In the genomic region with DNA sequence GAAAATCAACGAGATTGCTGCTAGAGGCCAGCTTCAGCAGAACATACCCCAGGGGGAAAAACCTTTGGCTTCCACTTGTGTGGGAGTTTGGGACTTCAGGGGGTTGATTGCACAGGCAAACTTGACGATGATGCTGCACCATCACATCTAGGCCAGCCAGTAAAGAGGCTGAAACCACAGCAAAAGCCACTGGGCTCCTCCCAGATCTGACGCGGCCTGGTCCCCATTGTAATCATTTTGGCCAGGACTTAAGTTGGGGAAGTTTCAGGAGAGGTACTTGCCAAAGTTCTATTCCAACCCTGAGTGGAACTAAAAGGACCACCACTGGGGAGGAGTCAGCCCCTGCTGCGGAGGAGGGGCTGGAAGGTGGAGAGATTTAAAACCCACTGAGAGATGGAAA, we compare ENCODE assay signal across 15 mouse cellular contexts. TPM values are rescaled to one million over a fixed set of nuclear protein-coding genes. Genes with fewer than 3 reads are reported as not detected.
DNase-seq lines count a peak whose midpoint lies in the region; ATAC-seq and TF ChIP-seq lines count a peak whose summit lies in the region.
"Had no signal": no experiment of that assay in that cellular context is flagged by ENCODE, and none has a peak within 500 bp of the region (broad histone marks: within the 10 kb centered on the region; RNA-seq: fewer than 3 reads in every experiment).

No protein-coding gene starts in this region.

- in situ Hi-C loops in Patski (cut with MboI; ENCODE audit: low pct_unique_long_range_greater_than_20kb) = no loop called here

- H3K27me3 ChIP-seq in forebrain, embryonic 10.5 days (ENCODE audit: poor library complexity, severe bottlenecking) = peaks cover 74% of the 10 kb centered on the region
- peaks cover 13% of the 10 kb centered on the region for H3K27me3 ChIP-seq in forebrain, embryonic 11.5 days (ENCODE audit: control insufficient read depth, insufficient read depth, low read length)
- no peaks in the 10 kb centered on the region for H3K27me3 ChIP-seq in Patski
- peaks cover 42% of the 10 kb centered on the region for H3K27me3 ChIP-seq in forebrain, embryonic 12.5 days
- H3K27me3 ChIP-seq in liver, embryonic 16.5 days (ENCODE audit: control insufficient read depth, insufficient read depth, low read depth, low read length) = no peaks in the 10 kb centered on the region

- ATAC-seq in forebrain, embryonic 11.5 days (replicated peaks; ENCODE audit: low FRiP score) = no peak
- ATAC-seq in Patski = peak; percentile 14
- no peak for ATAC-seq in forebrain, embryonic 12.5 days (ENCODE audit: low FRiP score)
- no peak for ATAC-seq in liver, embryonic 16.5 days (ENCODE audit: low read depth)
- ATAC-seq: CD4-positive, CD25-positive, alpha-beta regulatory T cell, adult 4 months; intestine, embryonic 15.5 days had no signal

- no peak for TF ChIP-seq CTCF in Patski (IDR thresholded peaks at IDR 0.05)

- no peak overlapping the region; the same call in 1 of the 2 replicates for H3K4me2 ChIP-seq in forebrain, embryonic 11.5 days (ENCODE audit: low read depth, low read length, severe bottlenecking)
- no peak overlapping the region for H3K4me2 ChIP-seq in forebrain, embryonic 12.5 days
- peak overlapping the region; percentile 98 for H3K4me2 ChIP-seq in liver, embryonic 16.5 days (ENCODE audit: low read depth, low read length)

- WGBS in forebrain, embryonic 10.5 days = 12% methylated on average over 5 of the region's 5 CpGs
- 11% methylated on average over 5 of the region's 5 CpGs for WGBS in forebrain, embryonic 11.5 days
- WGBS in forebrain, embryonic 12.5 days = 19% methylated on average over 5 of the region's 5 CpGs
- WGBS in liver, embryonic 16.5 days (ENCODE audit: insufficient replicate concordance) = 22% methylated on average over 5 of the region's 5 CpGs

- H3K4me3 ChIP-seq in forebrain, embryonic 10.5 days = no peak overlapping the region
- no peak overlapping the region for H3K4me3 ChIP-seq in forebrain, embryonic 11.5 days (ENCODE audit: low read depth, low read length)
- H3K4me3 ChIP-seq in forebrain, embryonic 12.5 days (replicated peaks) = no peak overlapping the region
- H3K4me3 ChIP-seq in liver, embryonic 16.5 days (ENCODE audit: low read depth, low read length) = peak overlapping the region; percentile 77
- H3K4me3 ChIP-seq: intestine, embryonic 15.5 days had no signal

- CTCF ChIA-PET in Patski (lab: Charles Lee) = no interaction called here

- peaks cover 56% of the 10 kb centered on the region for H3K4me1 ChIP-seq in forebrain, embryonic 10.5 days
- peaks cover 28% of the 10 kb centered on the region for H3K4me1 ChIP-seq in forebrain, embryonic 11.5 days (replicated peaks; ENCODE audit: control insufficient read depth, insufficient read depth, low read length)
- peaks cover 47% of the 10 kb centered on the region for H3K4me1 ChIP-seq in forebrain, embryonic 12.5 days
- peaks cover 56% of the 10 kb centered on the region for H3K4me1 ChIP-seq in liver, embryonic 16.5 days (ENCODE audit: control insufficient read depth, low read depth, low read length)

- POLR2A ChIA-PET in Patski (lab: Charles Lee) = no interaction called here

- no peak for DNase-seq in forebrain, embryonic 10.5 days (ENCODE audit: extremely low spot score, low spot score)
- no peak for DNase-seq in forebrain, embryonic 11.5 days (ENCODE audit: low spot score)
- DNase-seq in Patski (ENCODE audit: low read depth, low spot score) = no peak
- no peak for DNase-seq in gastrocnemius, postnatal 4 days (ENCODE audit: low spot score in 2 of 2)
- no peak for DNase-seq in adrenal gland, adult 8-10 months
- DNase-seq in adrenal gland, postnatal 36 days = no peak
- DNase-seq: adrenal gland, adult 2 months; right cerebral cortex, postnatal 14 days; thymus, adult 18-20 months had no signal

- H3K36me3 ChIP-seq in forebrain, embryonic 10.5 days (replicated peaks) = no peaks in the 10 kb centered on the region
- no peaks in the 10 kb centered on the region for H3K36me3 ChIP-seq in forebrain, embryonic 11.5 days (ENCODE audit: control insufficient read depth, insufficient read depth, low read length)
- H3K36me3 ChIP-seq in forebrain, embryonic 12.5 days (replicated peaks) = no peaks in the 10 kb centered on the region
- H3K36me3 ChIP-seq in liver, embryonic 16.5 days (ENCODE audit: control insufficient read depth, insufficient read depth) = no peaks in the 10 kb centered on the region
- H3K36me3 ChIP-seq: intestine, embryonic 15.5 days; midbrain, embryonic 12.5 days had no signal

- H3K9ac ChIP-seq in forebrain, embryonic 11.5 days (ENCODE audit: low read length) = no peak overlapping the region
- H3K9ac ChIP-seq in forebrain, embryonic 12.5 days = no peak overlapping the region
- peak overlapping the region; percentile 94 for H3K9ac ChIP-seq in liver, embryonic 16.5 days (ENCODE audit: low read depth, low read length)
- H3K9ac ChIP-seq: intestine, embryonic 15.5 days had no signal

- H3K9me3 ChIP-seq in forebrain, embryonic 10.5 days = no peaks in the 10 kb centered on the region
- H3K9me3 ChIP-seq in forebrain, embryonic 11.5 days (ENCODE audit: control insufficient read depth, low read length) = no peaks in the 10 kb centered on the region
- no peaks in the 10 kb centered on the region for H3K9me3 ChIP-seq in forebrain, embryonic 12.5 days
- H3K9me3 ChIP-seq in liver, embryonic 16.5 days (replicated peaks; ENCODE audit: control insufficient read depth, low read length) = no peaks in the 10 kb centered on the region
- H3K9me3 ChIP-seq: intestine, embryonic 15.5 days; midbrain, embryonic 12.5 days had no signal

- 0 out of 2 replicates have a peak overlapping the region, but pooled peaks have one; percentile 87 for H3K27ac ChIP-seq in forebrain, embryonic 10.5 days
- no peak overlapping the region for H3K27ac ChIP-seq in forebrain, embryonic 11.5 days (ENCODE audit: low read depth, low read length)
- H3K27ac ChIP-seq in forebrain, embryonic 12.5 days = peak overlapping the region; percentile 97; the same call in 1 of the 2 replicates
- H3K27ac ChIP-seq in liver, embryonic 16.5 days (ENCODE audit: low read length) = peak overlapping the region; percentile 95
- H3K27ac ChIP-seq: intestine, embryonic 15.5 days had no signal

RNA-seq across cellular contexts. Expression of gene 4930404H24Rik, which starts 1.6 kb away (rescaled TPM):
- polyA plus RNA-seq in forebrain, embryonic 10.5 days (2016; fragmentation: Nextera tagmentation; extraction: Ambion mirVana) = not detected in 2 replicates
- not detected in 2 replicates for polyA plus RNA-seq in forebrain, embryonic 11.5 days (2014; fragmentation: Nextera tagmentation; extraction: Ambion mirVana)
- not detected for polyA plus RNA-seq in Patski (2021)
- polyA plus RNA-seq in forebrain, embryonic 12.5 days (2016; fragmentation: Nextera tagmentation; extraction: Ambion mirVana) = not detected in 2 replicates
- polyA plus RNA-seq in liver, embryonic 16.5 days (2015; fragmentation: Nextera tagmentation; extraction: Ambion mirVana) = not detected in 2 replicates
- not detected for total RNA-seq in gastrocnemius, postnatal 4 days (2021)
- total RNA-seq in adrenal gland, adult 8-10 months (2022) = not detected
- not detected for total RNA-seq in adrenal gland, postnatal 36 days (2021)
- total RNA-seq: adrenal gland, adult 2 months; left cerebral cortex, postnatal 25 days had no signal
- polyA plus RNA-seq: adrenal gland, adult 2 months; CD4-positive, CD25-positive, alpha-beta regulatory T cell, adult 4 months; intestine, embryonic 15.5 days; midbrain, embryonic 12.5 days had no signal

RNA-seq across cellular contexts. Expression of gene Nol4l, which starts 38.8 kb away (rescaled TPM):
- polyA plus RNA-seq in forebrain, embryonic 10.5 days (2016; fragmentation: Nextera tagmentation; extraction: Ambion mirVana) = 11.7 and 12.3 TPM in 2 replicates
- 25.6 and 26.2 TPM in 2 replicates for polyA plus RNA-seq in forebrain, embryonic 11.5 days (2014; fragmentation: Nextera tagmentation; extraction: Ambion mirVana)
- 17.8 TPM for polyA plus RNA-seq in Patski (2021)
- 31.4 and 34.5 TPM in 2 replicates for polyA plus RNA-seq in forebrain, embryonic 12.5 days (2016; fragmentation: Nextera tagmentation; extraction: Ambion mirVana)
- polyA plus RNA-seq in liver, embryonic 16.5 days (2015; fragmentation: Nextera tagmentation; extraction: Ambion mirVana) = 3.9 and 4.3 TPM in 2 replicates
- total RNA-seq in gastrocnemius, postnatal 4 days (2021) = 1 to 10 TPM; 7.5 to 9.1 TPM
- 10 to 100 TPM in 3 of 4 experiments, 1 to 10 TPM in 1; 9.9 to 19.6 (median 12.8) TPM for total RNA-seq in adrenal gland, adult 8-10 months (2022)
- 10 to 100 TPM; 12.8 to 13.3 TPM for total RNA-seq in adrenal gland, postnatal 36 days (2021)
